Mouse (Mus musculus) induced T-regulatory cell, adult 2 months (primary cell): ENCODE data around the gene Rasa4.
A peak's percentile ranks its signal among the peaks of the same experiment; 100 is the strongest.
"Not testable (repeated sequence)": the region's sequence is repeated elsewhere in the genome, so short reads cannot be mapped to it uniquely, and the experiment has no call there.

Source experiments
- DNase-seq: peaks from one replicate; pipeline ENCODE4 v3.0.0-alpha.2; 2012; ENCODE audit warnings: low read depth

The Rasa4 gene

DNA sequence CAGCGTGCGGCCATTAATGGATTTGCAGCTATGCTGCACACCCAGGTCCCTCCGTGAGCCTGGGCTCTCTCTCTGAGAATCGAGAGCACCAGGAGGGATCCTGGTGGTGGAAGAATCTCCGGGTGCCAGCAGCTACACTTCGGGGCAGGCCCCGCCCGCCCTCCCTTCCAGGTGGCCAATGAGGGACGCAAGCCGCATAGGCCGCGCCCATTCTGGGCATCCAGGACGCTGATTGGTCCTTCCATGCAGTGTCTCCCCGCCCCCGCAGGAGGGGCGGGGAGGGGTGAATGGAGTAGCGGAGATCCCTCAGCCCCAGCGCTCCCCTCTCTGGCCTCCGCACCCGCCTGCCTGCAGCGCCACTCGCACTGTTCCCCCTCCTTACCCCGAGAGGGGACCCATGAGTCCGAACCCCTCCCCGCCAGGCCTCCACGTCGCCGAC lies at the start of gene Rasa4:
Gene Rasa4, plus strand, starts transcription at position 248 of the 439 bp plus-strand sequence.
- peak; percentile 97 for DNase-seq

- no peak for DNase-seq
Observed at GRCm38 (mm10) chr5:136034868-136035267, 48.8 kb upstream of the Rasa4 start.

DNA sequence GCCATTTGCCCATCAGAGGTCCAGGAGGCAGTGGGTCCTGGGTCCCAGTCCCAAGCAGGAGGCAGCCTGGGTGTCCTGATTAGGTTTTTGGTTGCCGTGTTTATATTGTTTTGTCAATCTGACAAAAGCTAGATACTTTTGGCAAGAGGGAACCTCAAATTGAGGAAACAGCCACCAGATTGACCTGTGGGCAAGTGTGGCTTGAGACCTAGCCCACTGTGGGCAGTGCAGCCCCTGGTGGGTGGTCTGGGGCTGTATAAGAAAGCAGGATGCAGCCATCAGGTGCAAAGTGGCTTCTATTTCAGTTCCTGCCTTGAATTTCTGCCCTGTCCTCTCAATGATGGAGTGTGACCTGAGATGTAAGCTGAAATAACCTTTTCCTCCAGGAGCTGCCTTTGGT lies 48.4 kb upstream of the Rasa4 start:
- DNase-seq: no peak

DNA sequence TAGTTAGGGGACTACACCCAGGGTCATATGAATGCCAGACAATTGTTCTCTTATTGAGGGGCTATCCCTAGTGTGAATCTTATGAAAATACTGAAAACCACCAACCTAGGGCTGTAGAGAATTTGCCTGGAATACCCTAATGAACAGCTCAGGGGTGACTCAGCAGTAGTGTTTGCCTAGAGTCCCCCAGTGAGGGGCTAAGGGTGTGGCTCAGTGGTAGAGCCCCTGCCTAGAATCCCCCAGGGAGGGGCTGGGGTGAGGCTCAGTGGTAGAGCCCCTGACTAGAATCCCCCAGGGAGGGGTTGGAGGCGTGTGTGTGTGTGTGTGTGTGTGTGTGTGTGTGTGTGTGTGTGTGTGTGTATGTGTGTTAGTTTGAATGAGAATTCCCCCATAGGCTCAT lies 47.0 kb upstream of the Rasa4 start:
- no peak for DNase-seq

DNA sequence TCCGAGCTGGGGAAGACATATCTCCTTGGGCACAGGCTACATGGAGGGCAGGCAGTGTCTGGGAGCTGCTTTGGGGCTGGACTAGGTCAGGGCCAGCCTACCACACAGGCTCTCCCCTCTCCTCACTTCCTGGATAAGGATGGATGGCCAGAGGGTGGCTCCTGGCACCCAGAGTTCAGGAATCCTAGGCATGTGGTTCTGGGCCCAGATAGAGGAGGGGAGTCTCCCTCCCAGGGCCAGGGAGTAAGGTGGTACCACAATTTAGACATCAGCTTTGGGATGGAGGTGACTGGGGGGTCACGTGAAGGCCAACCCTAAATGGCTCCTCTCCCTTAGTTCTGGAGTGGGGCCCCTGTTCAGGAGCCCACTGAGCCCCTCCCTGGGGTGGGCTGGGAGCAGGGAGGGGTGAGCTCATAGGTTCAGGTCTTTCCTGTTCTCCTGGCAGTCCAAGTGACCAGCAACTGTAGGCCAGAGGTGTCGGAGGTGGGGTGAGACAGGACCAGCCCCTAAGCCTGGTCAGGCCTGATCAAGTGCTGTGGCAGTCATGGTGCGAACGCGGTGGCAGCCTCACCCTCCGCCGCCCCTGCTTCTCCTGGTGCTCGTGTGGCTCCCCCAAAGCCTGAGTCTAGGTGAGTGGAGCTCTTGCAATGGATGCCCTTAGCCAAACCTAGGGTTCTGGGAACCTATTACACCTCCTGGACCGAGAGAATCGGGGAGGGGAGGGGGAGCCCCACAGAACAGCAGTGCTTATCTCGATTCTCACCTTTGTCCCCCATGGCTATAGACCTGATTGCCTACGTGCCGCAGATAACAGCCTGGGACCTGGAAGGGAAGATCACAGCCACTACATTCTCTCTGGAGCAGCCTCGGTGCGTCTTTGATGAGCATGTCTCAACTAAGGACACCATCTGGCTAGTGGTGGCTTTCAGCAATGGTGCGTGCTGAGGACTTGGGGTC lies 45.2 kb upstream of the Rasa4 start, which contains the start of gene Upk3b:
Gene Upk3b, plus strand, starts transcription at position 239 of the 957 bp plus-strand sequence.
- DNase-seq: no peak

DNA sequence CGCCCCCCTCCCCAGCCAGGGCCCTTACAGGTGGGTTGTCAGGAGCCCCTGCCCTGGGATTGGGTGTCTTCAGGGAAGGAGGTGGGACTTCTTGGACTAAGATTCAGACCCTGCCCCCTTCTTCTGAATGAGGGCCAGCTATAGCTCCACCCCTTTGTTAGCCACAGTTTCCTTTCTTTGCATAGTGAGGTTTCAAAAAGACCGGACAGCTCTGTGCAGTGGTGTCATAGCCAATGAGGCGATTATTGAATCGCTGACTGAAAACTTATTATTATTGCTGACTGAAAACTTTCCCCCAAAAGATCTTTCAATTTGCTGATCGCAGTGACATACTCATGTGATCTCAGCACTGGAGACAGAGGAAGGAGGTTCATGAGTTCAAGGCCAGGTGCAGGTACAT lies 43.5 kb upstream of the Rasa4 start:
- no peak for DNase-seq

GRCm38 (mm10) chr5:136041260-136041659 lies 42.5 kb upstream of the Rasa4 start:
- DNase-seq: no peak

- DNase-seq: no peak
Observed at GRCm38 (mm10) chr5:136041666-136042065, 42.0 kb upstream of the Rasa4 start.

DNA sequence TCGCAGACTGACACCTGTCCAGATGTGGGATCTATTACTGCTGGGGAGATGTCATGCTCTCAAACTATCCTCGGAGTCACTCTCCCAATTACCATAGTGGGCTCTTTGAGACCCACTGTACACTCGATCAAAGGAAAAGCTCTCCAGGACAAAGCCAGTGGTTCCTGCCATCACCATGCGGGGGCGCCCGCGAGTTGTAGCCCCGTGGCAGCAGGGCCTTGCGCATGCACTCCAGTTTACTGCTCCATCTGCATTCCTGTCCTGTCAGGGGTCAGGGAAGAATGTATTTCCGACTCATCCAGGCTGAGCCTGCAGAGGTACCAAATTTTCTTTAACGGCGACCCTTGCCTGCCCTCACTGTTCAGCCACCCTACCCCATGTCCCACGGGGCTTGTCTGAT lies 38.9 kb upstream of the Rasa4 start:
- peak; percentile 43 for DNase-seq

DNA sequence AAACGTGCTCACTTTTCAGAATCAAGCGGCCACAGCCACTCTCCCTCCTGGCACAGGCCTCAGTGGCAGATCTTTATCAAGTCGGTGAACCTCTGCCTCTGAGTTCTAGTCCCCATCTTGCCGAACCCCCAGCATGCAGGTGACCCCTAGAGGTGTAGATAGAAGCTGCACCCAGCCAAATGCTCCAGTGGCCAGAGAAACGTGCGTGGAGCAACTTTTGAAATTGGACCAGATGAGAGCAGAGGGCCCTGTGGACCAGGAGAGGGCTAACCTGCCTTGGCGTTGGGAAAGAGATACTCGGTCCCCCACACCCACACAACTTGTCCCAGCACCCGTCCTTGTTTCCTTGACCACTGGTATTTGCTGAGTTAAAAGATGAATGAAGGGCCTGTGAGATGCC lies 38.3 kb upstream of the Rasa4 start:
- DNase-seq: peak; percentile 47

DNA sequence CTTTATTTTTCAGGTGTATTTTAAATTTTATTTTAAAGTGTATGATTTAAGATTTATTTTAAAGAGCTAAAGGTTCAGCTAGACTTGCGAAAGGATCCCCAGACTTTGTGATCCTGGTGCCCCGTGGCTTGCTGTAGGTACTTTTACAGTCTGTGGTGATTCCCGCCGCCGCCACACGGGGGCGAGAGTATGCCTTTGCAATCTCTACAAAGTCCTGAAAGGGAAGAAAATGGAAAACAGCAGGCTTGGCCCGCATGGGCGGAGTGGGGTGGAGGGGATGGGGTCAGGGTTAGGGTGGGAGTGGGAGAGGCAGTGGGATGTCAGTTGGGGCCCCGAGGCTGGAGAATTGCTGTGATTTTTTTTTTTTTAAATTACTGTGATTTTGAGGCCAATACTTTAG lies 37.7 kb upstream of the Rasa4 start:
- DNase-seq: peak; percentile 87

GRCm38 (mm10) chr5:136048541-136048940 lies 35.2 kb upstream of the Rasa4 start:
- DNase-seq: not testable (repeated sequence)

DNA sequence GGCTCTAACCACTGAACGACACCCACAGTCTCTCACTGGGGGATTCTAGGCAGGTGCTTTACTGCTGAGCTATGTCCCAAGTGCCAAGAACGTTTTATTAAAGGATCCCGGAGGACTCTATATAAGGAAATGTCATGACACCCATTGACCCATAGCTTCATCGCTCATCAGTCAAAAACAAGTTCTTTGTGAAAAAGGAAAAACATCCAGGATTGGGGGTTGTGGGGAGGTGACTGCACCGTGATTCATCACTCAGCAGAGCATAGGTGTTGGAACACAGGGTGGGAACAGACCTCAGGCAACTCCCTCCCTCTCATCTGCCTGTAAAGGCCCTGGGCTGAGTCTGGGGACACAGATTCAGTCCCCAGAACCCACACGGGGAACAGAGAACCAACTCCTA lies 33.8 kb upstream of the Rasa4 start:
- DNase-seq: no peak

DNA sequence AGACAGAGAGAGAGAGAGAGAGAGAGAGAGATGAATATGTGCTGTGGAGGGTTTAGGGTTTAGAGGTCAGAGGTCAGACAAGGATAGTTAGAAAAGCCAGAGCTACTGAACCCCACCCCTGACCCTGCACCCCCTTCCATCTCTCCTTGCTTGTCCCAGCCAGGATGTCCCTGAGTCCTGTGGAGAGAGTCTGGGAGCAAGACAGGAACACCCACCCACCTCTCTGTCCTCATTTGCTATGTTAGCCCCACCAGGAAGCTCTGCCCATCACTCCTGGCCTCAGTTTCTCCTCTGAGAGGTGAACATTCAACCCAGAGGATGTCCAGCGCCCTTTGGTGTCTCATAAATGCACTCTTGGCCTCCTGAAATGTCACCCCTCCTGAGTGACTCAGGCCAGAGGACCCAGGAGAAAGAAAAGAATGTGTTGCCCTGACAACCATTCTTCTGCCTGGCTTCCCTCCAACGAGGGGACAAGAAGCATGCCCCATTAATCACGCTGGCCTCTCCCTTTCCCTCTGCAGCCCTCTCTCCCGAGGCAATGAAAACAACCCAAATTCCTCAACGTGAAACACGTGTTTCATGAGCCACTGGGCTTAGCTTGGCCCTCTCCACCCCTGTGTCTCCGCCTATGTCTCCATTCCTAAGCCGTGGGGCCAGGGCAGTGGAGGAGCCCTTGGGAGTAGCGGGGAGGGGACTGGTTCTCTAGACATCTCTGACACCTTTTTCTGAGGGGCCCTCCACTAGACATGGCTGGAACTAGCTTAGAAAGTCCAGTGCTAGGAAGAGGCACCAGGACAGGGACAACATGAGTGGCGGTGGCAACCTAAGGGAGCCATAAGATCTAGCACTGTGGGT lies 32.3 kb upstream of the Rasa4 start:
- DNase-seq: no peak

DNA sequence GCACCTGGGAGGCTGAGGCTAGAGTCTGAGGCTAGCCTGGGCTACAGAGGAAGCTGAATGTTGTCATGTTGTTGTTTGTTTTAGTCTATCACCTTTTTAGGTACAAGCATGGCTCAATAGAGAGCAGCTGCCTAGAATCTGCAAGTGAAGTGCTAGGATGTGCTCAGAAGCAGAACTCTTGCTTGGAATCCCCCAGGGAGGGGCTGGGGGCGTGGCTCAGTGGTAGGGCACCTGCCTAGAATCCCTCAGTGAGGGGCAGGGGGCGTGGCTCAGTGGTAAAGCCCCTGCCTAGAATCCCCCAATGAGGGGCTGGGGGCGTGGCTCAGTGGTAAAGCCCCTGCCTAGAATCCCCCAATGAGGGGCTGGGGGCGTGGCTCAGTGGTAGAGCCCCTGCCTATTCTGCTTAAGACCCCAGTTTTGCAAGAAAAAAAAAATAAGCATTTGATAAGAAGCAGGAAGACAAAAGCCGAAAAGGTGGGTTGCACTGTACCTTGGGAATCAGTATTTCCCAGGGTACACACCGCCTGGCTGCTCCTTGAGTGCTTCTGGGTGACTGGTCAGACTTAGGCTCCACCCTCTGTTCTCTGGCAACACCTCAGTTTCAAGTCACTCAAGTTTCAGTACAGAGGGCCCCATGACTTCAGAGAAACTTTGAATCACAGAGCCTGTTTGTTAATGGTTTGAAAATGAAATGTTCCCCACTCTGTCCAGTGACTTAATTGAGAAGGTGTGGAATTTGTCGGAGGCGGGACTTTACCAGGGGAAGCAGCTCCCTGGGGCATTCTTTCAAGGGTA lies 30.7 kb upstream of the Rasa4 start:
- no peak for DNase-seq

- DNase-seq: no peak
Observed at GRCm38 (mm10) chr5:136054301-136055077, 29.2 kb upstream of the Rasa4 start, which contains the start of gene Upk3bl. TSS of gene Upk3bl (plus strand) at chr5:136054492.

GRCm38 (mm10) chr5:136056062-136056461 lies 27.7 kb upstream of the Rasa4 start:
- no peak for DNase-seq

- no peak for DNase-seq
Observed at GRCm38 (mm10) chr5:136057085-136057484, 26.6 kb upstream of the Rasa4 start.

GRCm38 (mm10) chr5:136061567-136061966 lies 22.1 kb upstream of the Rasa4 start:
- peak; percentile 75 for DNase-seq

DNA sequence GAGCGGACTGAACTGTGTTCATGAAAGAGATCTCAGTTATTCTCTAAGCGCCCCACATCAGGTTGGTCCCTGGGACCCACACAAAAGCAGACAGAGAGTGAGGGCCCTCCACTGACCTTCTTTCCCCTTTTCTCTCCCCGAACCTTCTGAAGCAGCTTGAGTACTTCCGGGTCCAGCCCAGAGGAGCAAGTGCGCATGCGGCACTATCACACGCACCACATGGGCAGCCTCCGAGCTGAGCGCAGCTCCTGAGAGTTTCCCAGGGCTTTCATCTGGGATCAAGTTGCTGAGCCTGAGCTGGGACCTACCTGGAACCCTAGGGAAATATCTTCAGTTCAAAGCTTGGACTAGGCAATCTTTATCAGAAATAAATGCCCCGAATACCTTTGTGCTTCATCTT lies 19.8 kb upstream of the Rasa4 start:
- no peak for DNase-seq
